Mouse (Mus musculus) erythroblast, adult 5-6 weeks (primary cell): ENCODE results near the gene Gm10097. TPM values are rescaled to one million over a fixed set of nuclear protein-coding genes. Genes with fewer than 3 reads are reported as not detected.

ENCODE experiments used
- ATAC-seq: replicated peaks from 2 replicates; pipeline ENCODE4 v1.8.0; 2016; ENCODE audit warnings: moderate number of reproducible peaks, mild to moderate bottlenecking, moderate TSS enrichment, inconsistent platforms; ENCODE audit not compliant: poor library complexity, low FRiP score, severe bottlenecking
- total RNA-seq, 2 experiments: library from RNA; stranded (forward) in 1 of 2; stranded (reverse) in 1 of 2; fragments of 150-400 nt in 1 of 2; fragments of 200-764, 138-1000 nt in 1 of 2; gene quantifications; 2 replicates each; pipeline versions ENCODE4 v1.2.3 to v1.2.4; 2015 to 2017; ENCODE audit warnings: low replicate concordance in 2 of 2

Gm10097 gene
- total RNA-seq (2015; ENCODE audit: low replicate concordance) (not detected in 2 replicates), total RNA-seq (2017; ENCODE audit: low replicate concordance) (0.14 TPM in 1 of 2 replicates, not detected in the other)

DNA sequence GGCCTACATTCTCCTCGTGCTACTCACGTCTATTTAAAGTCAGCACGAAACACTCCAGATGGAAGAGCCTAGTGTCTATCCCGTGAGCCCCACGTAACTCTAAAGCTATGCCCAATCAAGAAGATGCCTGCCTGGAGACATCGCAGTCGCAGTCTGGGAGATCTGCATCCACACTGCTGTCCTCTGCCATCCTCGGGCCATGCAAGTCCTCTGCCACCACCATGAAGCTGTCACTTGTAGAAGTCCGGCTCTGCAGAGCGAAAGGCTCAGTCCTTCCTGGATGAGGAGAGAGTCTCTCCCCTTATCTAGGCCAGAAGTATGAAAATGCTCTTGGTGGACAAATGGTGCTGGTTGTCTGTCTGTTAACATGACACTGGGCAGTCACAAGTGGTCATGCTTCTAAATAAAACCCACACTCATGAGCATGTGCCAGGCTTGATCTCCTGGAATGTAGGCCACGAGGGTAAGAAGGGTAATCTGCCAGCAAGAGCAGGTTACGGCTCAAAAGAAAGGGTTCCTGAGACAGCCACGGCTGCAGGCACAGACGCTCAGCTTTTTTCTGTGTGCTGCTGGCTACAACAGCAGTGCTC is at the start of gene Gm10097:
TSS of gene Gm10097 (plus strand) at position 517 of the 590 bp plus-strand sequence.
- no peak for ATAC-seq

DNA sequence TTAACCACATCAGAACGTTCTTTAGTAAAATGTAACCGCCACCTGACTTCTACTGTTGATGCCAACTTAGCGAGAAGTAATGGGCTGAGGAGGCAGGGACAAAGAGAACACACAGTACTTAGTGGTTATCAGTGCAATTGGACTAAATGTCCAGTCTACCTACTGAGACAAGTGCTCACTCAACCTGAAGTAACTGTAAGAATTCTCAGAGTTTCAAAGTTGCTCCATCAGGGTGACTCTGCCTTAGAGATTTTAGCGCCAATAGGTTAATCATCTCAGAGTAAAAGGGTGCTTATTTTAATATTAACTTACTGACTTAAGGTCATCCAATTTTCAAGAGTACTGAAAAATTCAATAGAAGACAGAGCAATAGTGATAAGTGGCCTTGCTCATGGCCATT is 43.1 kb upstream of the Gm10097 start:
- ATAC-seq, result no peak

- no peak for ATAC-seq
Observed at GRCm38 (mm10) chr10:5027208-5027607, 41.8 kb upstream of the Gm10097 start.

GRCm38 (mm10) chr10:5028301-5028700 is 40.7 kb upstream of the Gm10097 start:
- no peak for ATAC-seq

DNA sequence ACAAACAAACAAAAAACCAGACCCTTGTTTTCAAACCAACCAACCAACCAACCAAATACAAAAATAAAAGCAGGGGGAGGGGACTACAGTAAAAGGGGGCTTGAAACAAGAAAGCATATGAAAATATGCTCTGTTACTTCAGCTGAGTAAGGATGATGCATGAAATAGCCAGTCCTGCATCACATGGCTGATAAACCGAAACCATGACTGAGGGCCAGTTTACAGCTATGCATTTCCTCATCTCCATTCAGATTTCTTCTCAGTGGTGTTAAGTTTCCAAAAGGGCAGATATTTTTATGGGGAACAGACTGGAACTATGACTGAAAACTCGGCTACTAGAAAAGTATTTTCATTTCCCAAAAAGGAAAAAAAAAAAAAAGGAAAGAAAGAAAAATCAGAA is 39.8 kb upstream of the Gm10097 start:
- no peak for ATAC-seq

DNA sequence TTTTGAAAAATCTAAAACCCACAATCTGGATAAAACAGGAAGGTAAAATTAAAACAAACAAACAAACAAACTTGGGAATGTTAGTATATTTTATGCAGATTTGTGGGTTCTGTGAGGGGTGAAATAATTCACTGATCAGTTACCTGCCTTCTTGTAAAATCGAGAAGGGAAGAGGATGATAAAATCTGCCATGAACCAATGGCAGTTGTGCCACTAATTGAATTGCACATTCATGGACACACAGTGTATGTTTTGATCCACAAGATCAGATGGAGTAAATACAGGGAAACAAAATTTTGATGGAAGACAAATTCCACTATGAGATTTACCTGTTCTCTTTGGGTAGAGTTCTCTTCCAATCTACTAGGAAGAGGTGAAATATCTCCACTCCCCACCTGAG is 39.1 kb upstream of the Gm10097 start:
- ATAC-seq, result no peak

- ATAC-seq, result no peak
Observed at GRCm38 (mm10) chr10:5032192-5033048, 36.6 kb upstream of the Gm10097 start.

DNA sequence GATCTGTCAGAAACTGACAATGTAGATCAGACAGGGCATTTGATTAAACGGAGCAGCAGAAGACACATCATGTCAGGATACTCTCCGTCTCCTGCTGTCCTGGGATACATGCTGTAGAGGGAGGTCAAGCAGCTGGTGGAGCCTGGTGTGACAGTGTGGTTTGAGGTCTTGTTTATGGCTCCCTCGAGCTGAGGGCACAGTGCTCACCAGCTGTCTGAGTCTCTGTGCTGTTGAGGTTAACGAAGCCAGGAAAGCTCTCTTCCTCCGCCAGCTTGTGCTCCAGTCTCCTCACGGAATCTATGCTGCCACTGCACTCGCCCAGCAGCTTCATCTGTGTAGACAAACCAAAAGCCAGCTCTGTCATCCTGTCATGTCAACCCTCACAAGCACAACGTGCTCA is 27.7 kb upstream of the Gm10097 start:
- ATAC-seq, result no peak

DNA sequence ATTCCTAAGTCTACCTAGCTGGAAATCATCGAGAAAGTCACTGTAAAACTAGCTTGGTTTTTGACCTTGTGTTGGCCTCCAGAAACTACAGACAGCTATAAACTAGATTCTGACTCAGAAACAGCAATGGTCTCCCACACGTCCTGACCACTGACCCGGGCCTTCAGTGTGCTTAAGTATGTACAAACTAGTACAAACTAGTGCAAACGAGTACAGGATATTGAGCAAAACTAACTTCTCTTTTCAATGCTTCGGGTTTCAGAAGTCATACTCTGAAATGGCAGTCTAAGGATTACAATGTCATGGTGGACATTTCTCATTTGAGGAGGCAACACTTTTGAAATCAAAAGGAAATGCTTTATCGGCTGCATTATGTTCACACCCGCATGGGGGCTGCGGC is 24.5 kb upstream of the Gm10097 start:
- ATAC-seq, result no peak

DNA sequence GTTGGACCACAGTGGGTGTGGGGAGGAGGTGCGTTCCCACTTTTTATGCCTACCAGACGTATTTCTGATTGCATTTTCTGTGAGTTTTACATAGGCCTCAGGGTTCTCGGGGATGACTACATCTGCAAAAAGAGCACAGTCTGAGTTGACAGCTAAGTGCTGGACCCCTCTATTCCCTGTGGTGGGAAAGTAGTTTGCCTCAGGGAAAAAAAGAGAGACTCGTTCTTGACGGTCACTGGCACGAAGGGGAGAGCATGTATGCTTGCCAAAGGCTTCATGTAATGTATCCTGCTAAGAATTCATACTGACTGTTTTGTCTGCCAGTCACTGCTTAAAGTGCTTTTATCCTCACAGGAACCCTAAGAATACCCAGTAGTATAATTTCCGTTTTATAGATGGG is 23.8 kb upstream of the Gm10097 start:
- ATAC-seq, result no peak

DNA sequence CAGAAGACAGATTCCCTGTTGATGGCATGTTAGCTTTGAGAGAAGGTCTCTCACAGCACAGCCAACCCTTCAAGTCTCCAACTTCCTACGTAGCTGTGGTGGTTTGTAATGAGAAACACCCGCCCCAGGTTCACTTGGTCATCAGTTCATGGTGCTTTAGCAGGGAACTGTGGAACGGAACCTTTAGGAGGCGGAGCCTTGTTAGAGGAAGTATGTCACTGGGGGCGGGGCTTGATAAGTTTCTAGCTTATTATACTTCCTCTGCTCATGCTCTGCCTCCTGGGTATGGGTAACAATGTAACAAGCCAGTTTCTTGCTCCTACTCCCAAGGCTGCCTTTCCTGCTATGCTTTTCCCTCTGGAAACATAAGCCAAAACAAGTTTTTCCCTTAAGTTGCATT is 23.3 kb upstream of the Gm10097 start:
- ATAC-seq, result no peak

- ATAC-seq, result no peak
Observed at GRCm38 (mm10) chr10:5056243-5056735, 12.7 kb upstream of the Gm10097 start.

- ATAC-seq, result no peak
Observed at GRCm38 (mm10) chr10:5056940-5057339, 12.1 kb upstream of the Gm10097 start.

DNA sequence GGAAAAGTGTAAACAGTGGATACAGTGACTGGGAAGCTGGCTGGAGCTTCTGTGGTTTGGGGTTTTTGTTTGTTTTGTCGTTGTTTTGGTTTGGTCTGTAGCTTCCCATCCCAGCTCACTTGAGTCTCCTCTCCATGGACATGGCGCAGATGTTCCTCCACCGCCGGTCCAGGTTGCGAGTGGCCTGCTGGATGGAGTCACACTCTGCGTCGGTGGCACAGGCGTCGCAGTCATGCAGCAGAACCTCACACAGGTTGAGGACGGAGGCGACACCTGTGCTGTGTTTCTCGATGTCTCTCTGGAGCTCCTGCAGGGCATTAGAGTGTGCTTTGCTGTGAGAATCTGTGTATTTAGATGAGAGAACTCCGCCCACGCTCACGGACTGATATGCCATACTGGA is 11.3 kb upstream of the Gm10097 start:
- no peak for ATAC-seq

DNA sequence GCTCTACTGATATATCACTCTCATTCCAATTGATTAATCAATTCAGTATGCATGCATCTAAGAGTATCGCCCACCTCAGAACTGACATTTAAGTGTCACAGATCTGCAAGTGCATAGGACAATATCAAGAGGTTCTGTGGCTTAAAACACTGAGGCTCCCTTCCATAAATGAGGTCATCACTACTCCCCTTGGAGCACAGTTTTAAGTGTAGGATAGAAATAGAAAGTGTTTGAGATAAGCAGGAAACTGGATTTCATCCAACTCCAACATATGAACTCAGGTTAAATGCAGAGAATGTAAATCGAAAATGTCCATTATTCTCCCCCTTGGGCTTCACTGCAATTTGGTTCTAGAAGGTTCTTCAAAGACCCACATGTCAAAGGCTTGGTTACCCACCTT is 10.1 kb upstream of the Gm10097 start:
- ATAC-seq, result no peak

GRCm38 (mm10) chr10:5059983-5060382 is 9.0 kb upstream of the Gm10097 start:
- ATAC-seq, result no peak

GRCm38 (mm10) chr10:5067113-5067512 is 1.9 kb upstream of the Gm10097 start:
- ATAC-seq, result no peak

DNA sequence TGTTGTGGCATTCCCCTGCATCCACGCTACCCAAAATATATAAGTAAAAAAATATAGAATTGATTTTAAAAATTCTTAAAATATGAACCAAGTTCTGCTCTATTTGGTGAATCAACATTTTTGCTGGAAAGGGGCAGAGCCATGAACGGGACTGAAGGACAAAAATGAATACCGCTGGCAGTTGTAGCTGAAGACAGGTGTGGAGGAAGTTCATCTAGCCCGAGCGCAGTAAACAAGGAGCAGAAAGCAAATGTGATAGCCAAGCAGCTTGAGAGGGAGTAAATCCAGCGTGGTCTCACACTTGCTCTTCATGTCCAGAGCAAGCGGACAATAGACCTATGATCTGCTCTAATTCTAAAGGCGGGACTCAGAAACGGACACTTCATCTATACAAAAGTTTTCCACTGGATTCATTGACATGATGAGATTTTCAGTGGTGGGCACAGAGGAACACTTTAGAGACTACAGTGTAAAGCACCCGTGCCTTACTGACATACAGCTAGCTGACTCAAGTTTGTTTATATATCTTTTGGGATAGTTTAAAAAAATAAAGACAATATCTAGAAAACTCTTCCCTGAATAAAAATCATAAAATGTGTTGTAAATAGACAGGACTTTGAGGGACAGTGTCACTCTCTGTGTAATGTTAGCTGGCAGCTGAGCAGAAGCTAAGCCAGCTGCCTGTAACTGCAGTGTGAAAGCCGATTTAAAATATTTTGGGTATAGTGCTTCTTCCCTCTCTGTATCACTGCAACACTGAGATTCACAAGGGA is 1.4 kb downstream of the Gm10097 start:
- ATAC-seq, result no peak

DNA sequence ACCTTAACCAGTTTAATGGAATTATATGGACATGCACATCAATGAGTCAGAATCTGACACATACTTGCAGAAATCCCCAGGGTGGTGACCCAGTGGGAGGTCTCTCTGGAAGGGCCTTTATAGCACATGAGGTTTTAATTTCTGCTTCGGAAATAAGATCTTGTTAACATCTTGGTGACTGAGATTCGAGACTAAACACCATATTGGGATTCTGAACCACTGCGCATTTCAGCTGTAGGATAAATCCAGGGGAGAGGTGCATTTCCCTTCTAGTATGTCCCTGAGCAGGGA is 1.9 kb downstream of the Gm10097 start:
- no peak for ATAC-seq

- ATAC-seq, result no peak
Observed at GRCm38 (mm10) chr10:5072054-5072453, 3.1 kb downstream of the Gm10097 start.

- no peak for ATAC-seq
Observed at GRCm38 (mm10) chr10:5075724-5076123, 6.7 kb downstream of the Gm10097 start.
